Mouse (Mus musculus): ENCODE data around the gene Cers3.

Gene Cers3

GRCm38 (mm10) chr7:66840008-66840719, 96.9 kb downstream of the Cers3 start:
- DNase-seq = peak; percentile 27 to 54

GRCm38 (mm10) chr7:66841165-66841564, 97.9 kb downstream of the Cers3 start:
- no peak for DNase-seq

GRCm38 (mm10) chr7:66842021-66842420, 98.7 kb downstream of the Cers3 start:
- peak; percentile 29 to 71 for DNase-seq

GRCm38 (mm10) chr7:66843846-66844245, 100.5 kb downstream of the Cers3 start:
- no peak for DNase-seq

GRCm38 (mm10) chr7:66846582-66846981, 103.3 kb downstream of the Cers3 start:
- no peak for DNase-seq

GRCm38 (mm10) chr7:66847299-66847698, 104.0 kb downstream of the Cers3 start:
- DNase-seq = no peak

- no peak for DNase-seq
These were observed 106.0 kb downstream of the Cers3 start for GRCm38 (mm10) chr7:66849316-66849715.

- DNase-seq = peak in 1 of 2 experiments; percentile 8
These were observed 108.9 kb downstream of the Cers3 start for GRCm38 (mm10) chr7:66852164-66852563.

GRCm38 (mm10) chr7:66857610-66858009, 114.3 kb downstream of the Cers3 start:
- no peak for DNase-seq

- DNase-seq = no peak
These were observed 115.2 kb downstream of the Cers3 start for GRCm38 (mm10) chr7:66858247-66859075.

- no peak for DNase-seq
These were observed 115.9 kb downstream of the Cers3 start for GRCm38 (mm10) chr7:66859220-66859619.

GRCm38 (mm10) chr7:66866944-66867718, 123.8 kb downstream of the Cers3 start:
- DNase-seq = no peak

- no peak for DNase-seq
These were observed 124.6 kb downstream of the Cers3 start for GRCm38 (mm10) chr7:66867719-66868501.

- DNase-seq = no peak
These were observed 128.2 kb downstream of the Cers3 start for GRCm38 (mm10) chr7:66871520-66871919.

GRCm38 (mm10) chr7:66871940-66872511, 128.7 kb downstream of the Cers3 start:
- DNase-seq = peak in 1 of 2 experiments; percentile 14

GRCm38 (mm10) chr7:66873235-66873634, 129.9 kb downstream of the Cers3 start:
- DNase-seq = no peak
